Mouse (Mus musculus) myocyte (in vitro differentiated cells): ENCODE measurements around the gene Cog5. TPM values are rescaled to one million over a fixed set of nuclear protein-coding genes. Genes with fewer than 3 reads are reported as not detected.

Source experiments
- H3K27me3 ChIP-seq: one replicate; pipeline ENCODE4 v1.6.1; 2011; ENCODE audit not compliant: control insufficient read depth, insufficient read depth, insufficient read length
- H3K36me3 ChIP-seq: one replicate; pipeline ENCODE4 v1.6.1; 2011; ENCODE audit not compliant: control insufficient read depth, insufficient read depth
- H3K4me2 ChIP-seq: one replicate; pipeline ENCODE4 v1.6.1; 2011; ENCODE audit warnings: low read depth, control low read depth
- H3K4me3 ChIP-seq: one replicate; pipeline ENCODE4 v1.5.1; 2011; ENCODE audit warnings: mild to moderate bottlenecking, control low read depth, moderate library complexity
- H3K79me2 ChIP-seq: one replicate; pipeline ENCODE4 v1.6.1; 2011; ENCODE audit not compliant: control insufficient read depth, insufficient read depth
- H3ac ChIP-seq: one replicate; pipeline ENCODE4 v1.6.1; 2011; ENCODE audit not compliant: control insufficient read depth, insufficient read length
- CEBPB ChIP-seq: IDR thresholded peaks from 2 replicates; pipeline ENCODE4 v1.6.1; 2011; ENCODE audit warnings: mild to moderate bottlenecking, moderate library complexity; ENCODE audit not compliant: poor library complexity, insufficient read depth, severe bottlenecking
- E2F4 ChIP-seq: IDR thresholded peaks from one replicate; pipeline ENCODE4 v1.6.1; 2011; ENCODE audit warnings: mild to moderate bottlenecking, control low read depth, moderate library complexity; ENCODE audit not compliant: insufficient read depth
- MAX ChIP-seq: IDR thresholded peaks from one replicate; pipeline ENCODE4 v1.6.1; 2011; ENCODE audit warnings: low read depth, mild to moderate bottlenecking, control low read depth
- MYOD1 ChIP-seq, 3 experiments: IDR thresholded peaks; one replicate each; pipeline ENCODE4 v1.6.1; 2011; ENCODE audit warnings: control low read depth in 2 of 3, low read depth in 2 of 3, mild to moderate bottlenecking in 2 of 3, moderate library complexity in 1 of 3; ENCODE audit not compliant: insufficient read length in 2 of 3, control insufficient read depth in 1 of 3
- MYOG ChIP-seq, 3 experiments: IDR thresholded peaks; one replicate each; pipeline ENCODE4 v1.6.1; 2011; ENCODE audit warnings: control low read depth in 2 of 3, low read depth in 2 of 3, mild to moderate bottlenecking in 2 of 3; ENCODE audit not compliant: insufficient read length in 2 of 3, control insufficient read depth in 1 of 3, insufficient read depth in 1 of 3
- POLR2A ChIP-seq: IDR thresholded peaks from one replicate; pipeline ENCODE4 v1.6.1; 2011; ENCODE audit warnings: low read depth, mild to moderate bottlenecking, control low read depth, moderate library complexity; ENCODE audit not compliant: insufficient read length
- POLR2AphosphoS2 ChIP-seq: IDR thresholded peaks from one replicate; pipeline ENCODE4 v1.6.1; 2011; ENCODE audit warnings: low read depth, control low read depth; ENCODE audit not compliant: insufficient read length
- REST ChIP-seq: IDR thresholded peaks from one replicate; pipeline ENCODE4 v1.6.1; 2011; ENCODE audit warnings: mild to moderate bottlenecking, control low read depth, moderate library complexity; ENCODE audit not compliant: insufficient read depth, insufficient read length
- SRF ChIP-seq: IDR thresholded peaks from one replicate; pipeline ENCODE4 v1.6.1; 2011; ENCODE audit warnings: low read depth; ENCODE audit not compliant: control insufficient read depth, insufficient read length
- TCF12 ChIP-seq: IDR thresholded peaks from one replicate; pipeline ENCODE4 v1.6.1; 2011; ENCODE audit warnings: mild to moderate bottlenecking, control low read depth; ENCODE audit not compliant: poor library complexity, insufficient read depth, severe bottlenecking
- TCF3 ChIP-seq: IDR thresholded peaks from one replicate; pipeline ENCODE4 v1.6.1; 2011; ENCODE audit warnings: low read depth, control low read depth; ENCODE audit not compliant: insufficient read length
- USF1 ChIP-seq: IDR thresholded peaks from one replicate; pipeline ENCODE4 v1.6.1; 2011; ENCODE audit warnings: low read depth, mild to moderate bottlenecking, control low read depth, moderate library complexity
- polyA plus RNA-seq: library from polyadenylated mRNA; unstranded; fragments of >200 nt; fragmentation: generic; extraction: Trizol; gene quantifications from one replicate; pipeline ENCODE4 v1.2.1, GENCODE M21; 2012; ENCODE audit warnings: missing spikeins

Cog5 gene
- polyA plus RNA-seq, result 10.2 TPM

DNA sequence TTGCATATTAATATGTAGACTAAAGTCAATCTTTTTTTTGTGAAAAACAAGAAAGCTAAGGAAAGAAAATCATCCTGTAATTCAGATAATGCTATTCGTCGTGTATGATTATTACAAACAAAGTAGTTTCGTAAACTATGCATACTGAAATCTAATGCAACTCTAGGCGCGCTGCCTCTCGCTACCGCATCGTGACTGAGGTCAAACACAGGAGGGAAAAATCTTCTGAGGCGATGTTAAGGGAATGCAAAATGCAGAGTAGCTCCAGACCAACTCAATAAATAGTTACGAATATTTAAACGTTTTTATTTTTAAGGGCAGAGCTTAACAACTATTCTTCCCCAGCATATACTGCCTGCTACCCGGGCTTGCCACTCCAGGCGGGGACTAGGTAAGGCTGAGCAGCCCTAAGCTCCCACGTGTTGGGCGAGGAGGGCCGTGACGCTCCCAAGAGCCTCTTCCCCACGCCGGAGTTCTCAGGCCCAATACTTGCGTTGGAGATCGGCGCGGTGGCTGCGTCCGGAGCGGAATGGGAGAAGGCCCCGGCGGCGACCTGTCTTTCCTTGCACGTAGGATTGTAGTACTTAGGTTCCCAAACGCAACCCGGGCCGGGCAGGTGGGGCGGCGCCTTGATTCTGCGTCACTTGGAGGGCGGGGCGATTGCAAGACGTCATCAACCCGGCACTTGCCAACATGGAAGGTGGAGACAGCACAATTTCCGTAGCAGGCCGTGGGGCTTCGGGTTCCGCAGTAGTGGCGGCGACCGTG is at the start of gene Cog5, which contains the start of gene Dus4l:
Gene Cog5, plus strand, starts transcription at position 673 of the 768 bp plus-strand sequence.
Gene Dus4l, minus strand, starts transcription at position 630 of the 768 bp plus-strand sequence.
- Histone ChIP-seq H3K27me3 (no peaks in the 10 kb centered on the region), H3K4me3 (peak within 1 kb of the TSS; percentile 80), H3K79me2 (peaks cover 9% of the 10 kb centered on the region), H3K36me3 (no peaks in the 10 kb centered on the region), H3ac (peak within 1 kb of the TSS; percentile 70), H3K4me2 (peak within 1 kb of the TSS; percentile 76)
- TF ChIP-seq CEBPB (peak; percentile 60; the same call in 1 of the 2 replicates), MYOG (IDR thresholded peaks at IDR 0.05; ENCODE audit: control insufficient read depth in 1 of 3, insufficient read depth in 1 of 3, insufficient read length in 2 of 3, low read depth in 2 of 3) (peak in 2 of 3 experiments; percentile 6 to 44), SRF (peak; percentile 90), MYOD1 (IDR thresholded peaks at IDR 0.05; ENCODE audit: control insufficient read depth in 1 of 3, insufficient read length in 2 of 3, low read depth in 2 of 3) (peak in 1 of 3 experiments; percentile 57), REST (no peak), MAX (no peak), POLR2AphosphoS2 (peak; percentile 60), USF1 (no peak), POLR2A (peak; percentile 87), TCF3 (no peak)

GRCm38 (mm10) chr12:31604894-31605293 is 49.8 kb upstream of the Cog5 start:
- Histone ChIP-seq H3K4me2 (no peak overlapping the region), H3K79me2 (no peaks in the 10 kb centered on the region), H3K4me3 (no peak overlapping the region), H3K36me3 (peaks cover 7% of the 10 kb centered on the region), H3K27me3 (no peaks in the 10 kb centered on the region), H3ac (no peak overlapping the region)
- no peak for TF ChIP-seq TCF3
- TF ChIP-seq MYOG (IDR thresholded peaks at IDR 0.05; ENCODE audit: control insufficient read depth in 1 of 3, insufficient read depth in 1 of 3, insufficient read length in 2 of 3, low read depth in 2 of 3), result no peak
- no peak for TF ChIP-seq POLR2A
- no peak for TF ChIP-seq TCF12
- no peak for TF ChIP-seq USF1
- TF ChIP-seq E2F4, result no peak
- no peak for TF ChIP-seq MYOD1 (IDR thresholded peaks at IDR 0.05; ENCODE audit: control insufficient read depth in 1 of 3, insufficient read length in 2 of 3, low read depth in 2 of 3)
- TF ChIP-seq SRF, result no peak
- TF ChIP-seq CEBPB, result no peak
- TF ChIP-seq REST, result no peak
- TF ChIP-seq MAX, result no peak
- TF ChIP-seq POLR2AphosphoS2, result no peak

DNA sequence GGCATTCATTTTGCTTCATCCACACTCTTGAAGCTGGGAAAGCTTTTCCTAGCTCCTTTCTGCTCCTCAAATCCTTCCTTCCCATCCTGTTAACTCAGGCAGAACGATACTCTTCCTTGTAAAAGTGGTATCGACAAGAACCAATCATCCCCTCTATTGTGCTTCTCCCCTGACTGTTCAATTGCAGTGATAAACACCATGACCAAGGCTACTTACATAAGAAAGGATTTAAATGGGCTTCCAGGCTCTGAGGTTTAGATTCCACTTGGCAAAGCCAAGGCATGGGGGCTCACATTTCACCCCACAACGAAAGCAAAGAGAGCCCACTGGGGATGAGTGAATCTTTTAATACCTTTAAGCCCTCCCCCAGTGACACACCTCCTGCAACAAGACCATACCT is 46.5 kb upstream of the Cog5 start:
- TF ChIP-seq CEBPB, result no peak
- H3K4me3 ChIP-seq, result no peak overlapping the region

GRCm38 (mm10) chr12:31613353-31613752 is 41.3 kb upstream of the Cog5 start:
- Histone ChIP-seq H3K4me2 (no peak overlapping the region), H3K79me2 (no peaks in the 10 kb centered on the region), H3K27me3 (no peaks in the 10 kb centered on the region), H3ac (no peak overlapping the region), H3K4me3 (no peak overlapping the region), H3K36me3 (no peaks in the 10 kb centered on the region)
- no peak for TF ChIP-seq SRF
- no peak for TF ChIP-seq POLR2A
- TF ChIP-seq REST, result no peak
- TF ChIP-seq MYOD1 (IDR thresholded peaks at IDR 0.05; ENCODE audit: control insufficient read depth in 1 of 3, insufficient read length in 2 of 3, low read depth in 2 of 3), result no peak
- no peak for TF ChIP-seq TCF3
- TF ChIP-seq CEBPB, result no peak
- no peak for TF ChIP-seq USF1
- no peak for TF ChIP-seq E2F4
- TF ChIP-seq POLR2AphosphoS2, result no peak
- TF ChIP-seq MAX, result no peak
- TF ChIP-seq MYOG (IDR thresholded peaks at IDR 0.05; ENCODE audit: control insufficient read depth in 1 of 3, insufficient read depth in 1 of 3, insufficient read length in 2 of 3, low read depth in 2 of 3), result no peak
- TF ChIP-seq TCF12, result no peak

More for the DNA sequence above, 46.5 kb upstream of the Cog5 start:
- no peaks in the 10 kb centered on the region for H3K27me3 ChIP-seq
- no peaks in the 10 kb centered on the region for H3K79me2 ChIP-seq
- H3ac ChIP-seq, result no peak overlapping the region
- peaks cover 7% of the 10 kb centered on the region for H3K36me3 ChIP-seq
- H3K4me2 ChIP-seq, result no peak overlapping the region
